Mouse (Mus musculus): ENCODE data around the gene Apela.

DNA sequence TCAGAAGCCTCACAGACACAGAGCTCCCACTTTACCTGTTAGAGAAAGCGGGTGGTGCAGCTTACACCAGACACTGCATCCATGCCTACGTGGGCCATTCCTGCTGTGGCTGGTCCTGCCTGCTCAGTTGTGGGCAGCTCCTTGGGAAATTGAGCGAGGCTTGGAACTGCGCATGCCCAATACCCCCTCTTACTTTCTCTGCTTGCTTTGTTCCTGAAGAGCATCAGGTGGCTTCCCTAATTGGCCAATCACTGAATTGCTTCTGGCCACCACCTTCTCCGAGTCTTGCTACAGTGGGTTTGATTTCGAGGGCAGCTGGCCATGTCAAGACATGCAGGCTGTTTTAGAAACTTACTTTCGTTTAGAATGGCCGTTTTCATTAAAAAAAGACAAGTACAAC, 18.7 kb downstream of the Apela start, which contains the start of the genes Trim61 and Trim60:
- TF ChIP-seq GATA1 (IDR thresholded peaks at IDR 0.05; ENCODE audit: borderline replicate concordance, low read length) (no peak), FLI1 (IDR thresholded peaks at IDR 0.05; ENCODE audit: low read length) (no peak)
